Mouse (Mus musculus): ENCODE data around the gene Tnxb.

GRCm38 (mm10) chr17:34657271-34657670 is 13.1 kb upstream of the Tnxb start:
- TF ChIP-seq POLR2A (IDR thresholded peaks at IDR 0.05; ENCODE audit: borderline replicate concordance, low read depth, low read length), result no peak
- no peak for TF ChIP-seq CTCF (IDR thresholded peaks at IDR 0.05; ENCODE audit: low read depth, low read length)
